Mouse (Mus musculus) stomach, postnatal 0 days (tissue): ENCODE results near the gene Pigo.

Experiments used
- CTCF ChIP-seq: IDR thresholded peaks from 2 replicates; pipeline ENCODE4 v1.5.1; 2016; ENCODE audit warnings: antibody characterized with exemption, low read depth, mild to moderate bottlenecking, moderate library complexity
- EP300 ChIP-seq: optimal IDR thresholded peaks from 2 replicates; pipeline ENCODE3; 2016; ENCODE audit warnings: antibody characterized with exemption

DNA sequence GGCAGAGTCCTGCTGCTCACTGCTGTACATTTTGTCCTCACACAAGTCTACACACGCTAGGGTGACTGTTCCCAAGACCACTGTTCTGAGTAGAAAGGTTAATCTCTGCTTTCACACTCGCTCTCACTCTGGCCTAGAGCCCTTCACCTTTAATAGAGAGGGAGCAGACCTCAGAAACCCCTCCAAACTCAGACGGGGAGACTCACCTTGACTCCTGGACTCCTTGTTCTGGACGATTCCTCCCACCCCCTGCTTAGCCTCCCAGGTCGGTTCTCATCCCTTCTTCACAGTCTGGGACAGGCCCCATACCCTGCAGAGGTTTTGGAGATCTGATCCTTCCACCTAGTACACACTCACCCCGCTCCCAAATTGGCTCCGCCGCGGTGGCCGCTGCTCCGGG is 14.0 kb upstream of the Pigo start:
- TF ChIP-seq CTCF (no peak), EP300 (no peak)
